Mouse (Mus musculus): Measurements from ENCODE around the gene Tanc2. TPM values are rescaled to one million over a fixed set of nuclear protein-coding genes. Genes with fewer than 3 reads are reported as not detected.

The Tanc2 gene
- polyA plus RNA-seq, 1 experiment from 2014 or later: 37.1 TPM

DNA sequence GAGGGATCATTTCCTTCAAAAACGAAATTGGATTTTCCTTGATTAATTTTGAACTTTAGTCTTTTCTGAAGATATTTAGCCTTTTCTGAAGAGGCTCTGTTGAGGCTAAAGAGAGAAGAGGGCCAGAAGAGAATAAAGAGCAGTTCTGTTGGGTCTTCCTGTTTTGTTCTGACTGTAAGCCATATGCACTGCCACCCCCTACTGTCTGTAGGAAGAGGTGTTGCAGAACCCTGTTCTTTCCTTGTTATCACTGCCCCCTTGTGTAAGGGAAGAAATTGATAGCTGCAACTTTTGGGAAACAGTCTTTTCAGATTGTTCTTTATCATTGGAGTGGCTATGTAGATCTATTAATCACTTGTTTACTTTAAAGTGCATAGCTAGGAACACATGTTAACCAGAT is 2.1 kb downstream of the Tanc2 start:
- ATAC-seq: no peak
- peak overlapping the region; percentile 95; the same call in 1 of the 2 replicates for H3K4me3 ChIP-seq (ENCODE audit: low read length)
- H3K4me2 ChIP-seq (ENCODE audit: low read length): peak overlapping the region; percentile 65
- H3K27ac ChIP-seq (ENCODE audit: low read depth, low read length): no peak overlapping the region
- 29% methylated on average over 1 of the region's 1 CpGs for WGBS
- H3K9ac ChIP-seq (ENCODE audit: low read depth, low read length): no peak overlapping the region; the same call in 1 of the 2 replicates
- H3K9me3 ChIP-seq (ENCODE audit: control insufficient read depth, low read length): no peaks in the 10 kb centered on the region
- no peaks in the 10 kb centered on the region for H3K27me3 ChIP-seq (replicated peaks; ENCODE audit: control insufficient read depth, insufficient read depth, low read length)
- H3K36me3 ChIP-seq (ENCODE audit: control insufficient read depth, insufficient read depth, low read length): no peaks in the 10 kb centered on the region
- H3K4me1 ChIP-seq (ENCODE audit: control insufficient read depth, insufficient read depth, low read depth, low read length): peaks cover 5% of the 10 kb centered on the region; the same call in 1 of the 2 replicates

GRCm38 (mm10) chr11:105602177-105602576 is 12.4 kb downstream of the Tanc2 start:
- no peaks in the 10 kb centered on the region for H3K4me1 ChIP-seq (ENCODE audit: control insufficient read depth, insufficient read depth, low read depth, low read length)
- no peaks in the 10 kb centered on the region for H3K36me3 ChIP-seq (ENCODE audit: control insufficient read depth, insufficient read depth, low read length)
- H3K9ac ChIP-seq (ENCODE audit: low read depth, low read length): no peak overlapping the region
- H3K27ac ChIP-seq (ENCODE audit: low read depth, low read length): no peak overlapping the region
- no peak overlapping the region for H3K4me3 ChIP-seq (ENCODE audit: low read length)
- H3K4me2 ChIP-seq (ENCODE audit: low read length): no peak overlapping the region
- no peaks in the 10 kb centered on the region for H3K27me3 ChIP-seq (replicated peaks; ENCODE audit: control insufficient read depth, insufficient read depth, low read length)
- no peaks in the 10 kb centered on the region for H3K9me3 ChIP-seq (ENCODE audit: control insufficient read depth, low read length)
- ATAC-seq: no peak

DNA sequence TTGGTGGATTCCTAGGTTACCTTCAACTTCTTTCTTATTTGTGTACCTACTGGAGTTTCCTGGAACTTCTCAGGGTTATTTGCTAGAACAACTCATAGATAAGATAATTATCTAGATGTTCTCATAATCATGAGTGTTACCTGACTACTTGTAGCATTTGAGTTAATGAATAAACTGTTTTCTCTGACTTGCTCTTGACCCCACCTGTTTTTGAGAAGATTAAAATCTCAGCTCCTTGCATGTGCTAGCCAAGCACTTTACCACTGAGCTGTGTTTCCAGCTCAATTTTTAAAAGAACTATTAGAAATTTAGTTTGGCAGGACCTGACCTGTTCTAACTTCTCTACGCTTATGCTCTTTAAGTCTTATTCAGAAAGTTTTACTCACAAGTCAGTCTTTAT is 36.4 kb downstream of the Tanc2 start:
- 94% methylated on average over 1 of the region's 1 CpGs for WGBS

DNA sequence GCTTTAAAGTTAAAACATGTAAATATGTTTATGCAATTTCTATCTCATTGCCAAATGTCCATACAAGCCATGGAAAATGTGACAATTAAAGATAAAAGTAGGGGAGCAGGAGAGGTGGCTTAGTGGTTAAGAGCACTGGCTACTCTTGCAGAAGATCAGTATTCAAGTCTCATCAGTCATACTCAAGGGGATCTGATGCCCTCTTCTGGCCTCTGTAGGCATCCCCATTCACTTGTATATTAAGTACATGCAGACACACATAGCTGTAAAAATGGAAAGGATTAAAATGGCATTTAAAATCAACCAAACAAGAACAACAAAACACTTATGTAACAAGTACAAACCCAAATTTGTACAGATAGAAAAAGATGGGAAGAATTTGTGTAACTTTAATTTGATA is 54.2 kb downstream of the Tanc2 start:
- H3K27me3 ChIP-seq (replicated peaks; ENCODE audit: control insufficient read depth, insufficient read depth, low read length): no peaks in the 10 kb centered on the region
- H3K27ac ChIP-seq (ENCODE audit: low read depth, low read length): no peak overlapping the region
- H3K9ac ChIP-seq (ENCODE audit: low read depth, low read length): no peak overlapping the region
- H3K4me2 ChIP-seq (ENCODE audit: low read length): no peak overlapping the region
- H3K36me3 ChIP-seq (ENCODE audit: control insufficient read depth, insufficient read depth, low read length): no peaks in the 10 kb centered on the region
- no peak for ATAC-seq
- no peaks in the 10 kb centered on the region for H3K4me1 ChIP-seq (ENCODE audit: control insufficient read depth, insufficient read depth, low read depth, low read length)
- no peak overlapping the region for H3K4me3 ChIP-seq (ENCODE audit: low read length)
- no peaks in the 10 kb centered on the region for H3K9me3 ChIP-seq (ENCODE audit: control insufficient read depth, low read length)

More for the DNA sequence above, 36.4 kb downstream of the Tanc2 start:
- H3K4me2 ChIP-seq (ENCODE audit: low read length): no peak overlapping the region
- no peaks in the 10 kb centered on the region for H3K27me3 ChIP-seq (replicated peaks; ENCODE audit: control insufficient read depth, insufficient read depth, low read length)
- H3K36me3 ChIP-seq (ENCODE audit: control insufficient read depth, insufficient read depth, low read length): no peaks in the 10 kb centered on the region
- no peaks in the 10 kb centered on the region for H3K4me1 ChIP-seq (ENCODE audit: control insufficient read depth, insufficient read depth, low read depth, low read length)
- ATAC-seq: no peak
- no peak overlapping the region for H3K9ac ChIP-seq (ENCODE audit: low read depth, low read length)
- H3K27ac ChIP-seq (ENCODE audit: low read depth, low read length): no peak overlapping the region
- H3K4me3 ChIP-seq (ENCODE audit: low read length): no peak overlapping the region
- H3K9me3 ChIP-seq (ENCODE audit: control insufficient read depth, low read length): no peaks in the 10 kb centered on the region

DNA sequence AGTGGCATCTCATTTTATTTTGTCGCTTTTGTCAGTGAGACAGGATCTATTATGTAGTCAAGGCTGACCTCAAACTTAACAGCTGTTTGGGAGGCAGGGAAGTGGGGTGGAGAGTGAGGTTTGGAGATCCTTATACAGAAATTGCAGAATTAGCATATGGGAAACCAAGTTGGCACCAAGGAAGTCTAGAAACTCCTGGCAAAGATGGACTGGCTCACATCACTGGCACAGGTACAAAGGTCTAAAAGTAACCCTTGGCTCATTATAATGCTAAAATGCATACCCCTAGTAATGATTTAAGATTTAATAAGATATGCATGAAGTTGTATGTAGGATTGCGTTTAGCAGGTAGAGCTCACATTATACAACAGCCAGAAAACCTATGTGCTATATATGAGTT is 58.2 kb downstream of the Tanc2 start:
- ATAC-seq: no peak
- Histone ChIP-seq H3K4me3 (ENCODE audit: low read length) (no peak overlapping the region), H3K9ac (ENCODE audit: low read depth, low read length) (no peak overlapping the region), H3K4me2 (ENCODE audit: low read length) (no peak overlapping the region), H3K36me3 (ENCODE audit: control insufficient read depth, insufficient read depth, low read length) (no peaks in the 10 kb centered on the region), H3K27ac (ENCODE audit: low read depth, low read length) (no peak overlapping the region), H3K4me1 (ENCODE audit: control insufficient read depth, insufficient read depth, low read depth, low read length) (no peaks in the 10 kb centered on the region), H3K27me3 (replicated peaks; ENCODE audit: control insufficient read depth, insufficient read depth, low read length) (no peaks in the 10 kb centered on the region), H3K9me3 (ENCODE audit: control insufficient read depth, low read length) (no peaks in the 10 kb centered on the region)
- 90% methylated on average over 2 of the region's 2 CpGs for WGBS

GRCm38 (mm10) chr11:105654616-105655015 is 64.8 kb downstream of the Tanc2 start:
- H3K36me3 ChIP-seq (ENCODE audit: control insufficient read depth, insufficient read depth, low read length): no peaks in the 10 kb centered on the region
- WGBS: 90% methylated on average over 2 of the region's 2 CpGs

GRCm38 (mm10) chr11:105655335-105655734 is 65.5 kb downstream of the Tanc2 start:
- H3K36me3 ChIP-seq (ENCODE audit: control insufficient read depth, insufficient read depth, low read length): no peaks in the 10 kb centered on the region
- no peak overlapping the region for H3K27ac ChIP-seq (ENCODE audit: low read depth, low read length)
- H3K4me2 ChIP-seq (ENCODE audit: low read length): no peak overlapping the region
- no peak for ATAC-seq
- H3K9ac ChIP-seq (ENCODE audit: low read depth, low read length): no peak overlapping the region
- H3K4me1 ChIP-seq (ENCODE audit: control insufficient read depth, insufficient read depth, low read depth, low read length): no peaks in the 10 kb centered on the region
- H3K27me3 ChIP-seq (replicated peaks; ENCODE audit: control insufficient read depth, insufficient read depth, low read length): no peaks in the 10 kb centered on the region
- no peak overlapping the region for H3K4me3 ChIP-seq (ENCODE audit: low read length)
- H3K9me3 ChIP-seq (ENCODE audit: control insufficient read depth, low read length): no peaks in the 10 kb centered on the region
- WGBS: 76% methylated on average over 4 of the region's 4 CpGs

More at GRCm38 (mm10) chr11:105654616-105655015, 64.8 kb downstream of the Tanc2 start:
- no peak overlapping the region for H3K4me2 ChIP-seq (ENCODE audit: low read length)
- H3K4me1 ChIP-seq (ENCODE audit: control insufficient read depth, insufficient read depth, low read depth, low read length): no peaks in the 10 kb centered on the region
- no peaks in the 10 kb centered on the region for H3K9me3 ChIP-seq (ENCODE audit: control insufficient read depth, low read length)
- H3K4me3 ChIP-seq (ENCODE audit: low read length): no peak overlapping the region
- ATAC-seq: no peak
- H3K27ac ChIP-seq (ENCODE audit: low read depth, low read length): no peak overlapping the region
- no peaks in the 10 kb centered on the region for H3K27me3 ChIP-seq (replicated peaks; ENCODE audit: control insufficient read depth, insufficient read depth, low read length)
- no peak overlapping the region for H3K9ac ChIP-seq (ENCODE audit: low read depth, low read length)

- 77% methylated on average over 1 of the region's 1 CpGs for WGBS
- H3K27me3 ChIP-seq (replicated peaks; ENCODE audit: control insufficient read depth, insufficient read depth, low read length): no peaks in the 10 kb centered on the region
- no peak for ATAC-seq
These were observed 78.1 kb downstream of the Tanc2 start for GRCm38 (mm10) chr11:105667879-105668278.

GRCm38 (mm10) chr11:105678996-105679395 is 89.2 kb downstream of the Tanc2 start:
- ATAC-seq: no peak
- WGBS: 87% methylated on average over 1 of the region's 1 CpGs

More at GRCm38 (mm10) chr11:105667879-105668278, 78.1 kb downstream of the Tanc2 start:
- Histone ChIP-seq H3K4me2 (ENCODE audit: low read length) (no peak overlapping the region), H3K4me3 (ENCODE audit: low read length) (no peak overlapping the region), H3K27ac (ENCODE audit: low read depth, low read length) (no peak overlapping the region), H3K36me3 (ENCODE audit: control insufficient read depth, insufficient read depth, low read length) (no peaks in the 10 kb centered on the region), H3K9me3 (ENCODE audit: control insufficient read depth, low read length) (no peaks in the 10 kb centered on the region), H3K9ac (ENCODE audit: low read depth, low read length) (no peak overlapping the region), H3K4me1 (ENCODE audit: control insufficient read depth, insufficient read depth, low read depth, low read length) (no peaks in the 10 kb centered on the region)

DNA sequence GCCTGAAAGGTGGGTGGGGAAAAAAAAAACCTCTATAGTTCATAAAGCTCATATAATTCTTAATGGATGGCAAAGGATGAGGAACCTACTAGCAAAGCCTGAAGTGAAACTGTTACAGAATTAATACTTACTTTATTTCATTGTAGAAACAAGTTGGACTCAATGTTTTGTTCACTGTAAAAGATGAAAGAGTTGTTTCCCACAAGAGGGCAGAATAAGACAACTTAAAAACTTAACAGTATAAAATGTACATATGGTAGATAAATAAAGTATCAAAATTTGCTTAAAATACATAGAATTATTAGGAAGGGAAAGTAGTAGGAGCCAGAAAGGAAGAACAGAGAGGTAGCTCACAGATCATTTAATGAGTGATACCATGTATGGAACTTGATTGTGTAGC is 95.0 kb downstream of the Tanc2 start:
- Histone ChIP-seq H3K9me3 (ENCODE audit: control insufficient read depth, low read length) (no peaks in the 10 kb centered on the region), H3K27me3 (replicated peaks; ENCODE audit: control insufficient read depth, insufficient read depth, low read length) (no peaks in the 10 kb centered on the region), H3K4me3 (ENCODE audit: low read length) (no peak overlapping the region), H3K4me2 (ENCODE audit: low read length) (no peak overlapping the region), H3K27ac (ENCODE audit: low read depth, low read length) (no peak overlapping the region), H3K36me3 (ENCODE audit: control insufficient read depth, insufficient read depth, low read length) (no peaks in the 10 kb centered on the region), H3K4me1 (ENCODE audit: control insufficient read depth, insufficient read depth, low read depth, low read length) (no peaks in the 10 kb centered on the region), H3K9ac (ENCODE audit: low read depth, low read length) (no peak overlapping the region)
- no peak for ATAC-seq

More at GRCm38 (mm10) chr11:105678996-105679395, 89.2 kb downstream of the Tanc2 start:
- Histone ChIP-seq H3K27ac (ENCODE audit: low read depth, low read length) (no peak overlapping the region), H3K4me2 (ENCODE audit: low read length) (no peak overlapping the region), H3K4me1 (ENCODE audit: control insufficient read depth, insufficient read depth, low read depth, low read length) (no peaks in the 10 kb centered on the region), H3K9me3 (ENCODE audit: control insufficient read depth, low read length) (no peaks in the 10 kb centered on the region), H3K27me3 (replicated peaks; ENCODE audit: control insufficient read depth, insufficient read depth, low read length) (no peaks in the 10 kb centered on the region), H3K4me3 (ENCODE audit: low read length) (no peak overlapping the region), H3K36me3 (ENCODE audit: control insufficient read depth, insufficient read depth, low read length) (no peaks in the 10 kb centered on the region), H3K9ac (ENCODE audit: low read depth, low read length) (no peak overlapping the region)
